27 mouse cellular contexts compared by ENCODE assay signal in genomic region chr8:11056665-11057064, GRCm38 (mm10). TPM values are rescaled to one million over a fixed set of nuclear protein-coding genes. Genes with fewer than 3 reads are reported as not detected.
A peak's percentile ranks its signal among the peaks of the same experiment; 100 is the strongest.
DNase-seq lines count a peak whose midpoint lies in the region; ATAC-seq and TF ChIP-seq lines count a peak whose summit lies in the region.
"Had no signal": no experiment of that assay in that cellular context is flagged by ENCODE, and none has a peak within 500 bp of the region (broad histone marks: within the 10 kb centered on the region; RNA-seq: fewer than 3 reads in every experiment).

No protein-coding gene starts in this region.

- no peak overlapping the region for H3K4me3 ChIP-seq in heart, embryonic 11.5 days (ENCODE audit: low read depth, low read length)
- H3K4me3 ChIP-seq in lung, embryonic 16.5 days (ENCODE audit: low read length), result no peak overlapping the region
- no peak overlapping the region for H3K4me3 ChIP-seq in intestine, embryonic 16.5 days (ENCODE audit: low read length)
- H3K4me3 ChIP-seq in stomach, postnatal 0 days (ENCODE audit: low read depth, low read length), result no peak overlapping the region
- H3K4me3 ChIP-seq: erythroblast, embryonic 14.5 days; forebrain, embryonic 12.5 days; heart, embryonic 12.5 days; limb, embryonic 13.5 days; lung, embryonic 15.5 days; neural tube, embryonic 15.5 days had no signal

- DNase-seq in heart, adult 18-20 months, result no peak
- DNase-seq in lung, adult 18-20 months, result no peak
- peak; percentile 69 for DNase-seq in stomach, postnatal 0 days (ENCODE audit: low spot score)
- no peak for DNase-seq in adrenal gland, postnatal 10 days
- DNase-seq: adrenal gland, postnatal 25 days; cerebellum, adult 11-12 months; cerebellum, adult 9-11 months; gastrocnemius, postnatal 14 days; kidney, adult 18-20 months; lung, postnatal 36 days; midbrain, embryonic 14.5 days; retina, postnatal 1 day; right cerebral cortex, postnatal 25 days; spleen, adult 18-20 months; thymus, postnatal 4 days had no signal

- no peak for TF ChIP-seq CTCF in stomach, postnatal 0 days (IDR thresholded peaks at IDR 0.05; ENCODE audit: low read depth)

- no peak overlapping the region for H3K27ac ChIP-seq in heart, embryonic 11.5 days (ENCODE audit: low read depth, low read length)
- H3K27ac ChIP-seq in lung, embryonic 16.5 days (ENCODE audit: low read length), result no peak overlapping the region
- H3K27ac ChIP-seq in intestine, embryonic 16.5 days (ENCODE audit: low read length), result peak overlapping the region; percentile 92
- H3K27ac ChIP-seq in stomach, postnatal 0 days (replicated peaks), result peak overlapping the region; percentile 91
- H3K27ac ChIP-seq: forebrain, embryonic 12.5 days; hindbrain, postnatal 0 days; limb, embryonic 13.5 days; liver, embryonic 14.5 days; lung, embryonic 15.5 days; neural tube, embryonic 15.5 days had no signal

- H3K36me3 ChIP-seq in heart, embryonic 11.5 days (ENCODE audit: control insufficient read depth, insufficient read depth, low read length), result no peaks in the 10 kb centered on the region
- H3K36me3 ChIP-seq in lung, embryonic 16.5 days (ENCODE audit: control insufficient read depth, insufficient read depth, low read length), result no peaks in the 10 kb centered on the region
- no peaks in the 10 kb centered on the region for H3K36me3 ChIP-seq in intestine, embryonic 16.5 days (ENCODE audit: control insufficient read depth, insufficient read depth, low read length)
- H3K36me3 ChIP-seq in stomach, postnatal 0 days (ENCODE audit: control insufficient read depth, insufficient read depth, low read length), result no peaks in the 10 kb centered on the region
- H3K36me3 ChIP-seq: forebrain, embryonic 12.5 days; heart, embryonic 12.5 days; limb, embryonic 13.5 days; lung, embryonic 15.5 days; neural tube, embryonic 15.5 days had no signal

- H3K9ac ChIP-seq in heart, embryonic 11.5 days (ENCODE audit: low read depth, low read length), result no peak overlapping the region
- no peak overlapping the region for H3K9ac ChIP-seq in lung, embryonic 16.5 days (ENCODE audit: low read length)
- H3K9ac ChIP-seq in intestine, embryonic 16.5 days (ENCODE audit: low read depth, low read length), result peak overlapping the region; percentile 39
- no peak overlapping the region for H3K9ac ChIP-seq in stomach, postnatal 0 days (ENCODE audit: low read length)
- H3K9ac ChIP-seq: forebrain, embryonic 12.5 days; heart, embryonic 12.5 days; limb, embryonic 13.5 days; liver, embryonic 14.5 days; lung, embryonic 15.5 days; neural tube, embryonic 15.5 days had no signal

- H3K9me3 ChIP-seq in heart, embryonic 11.5 days (replicated peaks; ENCODE audit: control insufficient read depth, low read length), result no peaks in the 10 kb centered on the region
- no peaks in the 10 kb centered on the region for H3K9me3 ChIP-seq in lung, embryonic 16.5 days (ENCODE audit: control insufficient read depth, low read length)
- no peaks in the 10 kb centered on the region for H3K9me3 ChIP-seq in intestine, embryonic 16.5 days (ENCODE audit: control insufficient read depth, low read length)
- H3K9me3 ChIP-seq in stomach, postnatal 0 days (ENCODE audit: control insufficient read depth, low read length), result no peaks in the 10 kb centered on the region
- H3K9me3 ChIP-seq: forebrain, embryonic 12.5 days; heart, embryonic 12.5 days; limb, embryonic 13.5 days; lung, embryonic 15.5 days; neural tube, embryonic 15.5 days had no signal

- no peaks in the 10 kb centered on the region for H3K4me1 ChIP-seq in heart, embryonic 11.5 days (ENCODE audit: control insufficient read depth, insufficient read depth, low read length)
- H3K4me1 ChIP-seq in lung, embryonic 16.5 days (replicated peaks; ENCODE audit: control insufficient read depth, insufficient read depth, low read length), result peaks cover 4% of the 10 kb centered on the region; the same call in 1 of the 2 replicates
- H3K4me1 ChIP-seq in intestine, embryonic 16.5 days (ENCODE audit: control insufficient read depth, insufficient read depth, low read length), result peaks cover 27% of the 10 kb centered on the region; the same call in 1 of the 2 replicates
- no peaks in the 10 kb centered on the region; the same call in 1 of the 2 replicates for H3K4me1 ChIP-seq in stomach, postnatal 0 days (replicated peaks; ENCODE audit: control insufficient read depth, insufficient read depth)
- H3K4me1 ChIP-seq: forebrain, embryonic 12.5 days; heart, embryonic 12.5 days; lung, embryonic 15.5 days had no signal

- TF ChIP-seq EP300 in stomach, postnatal 0 days (optimal IDR thresholded peaks at IDR 0.05), result no peak

- ATAC-seq in heart, embryonic 11.5 days (replicated peaks; ENCODE audit: insufficient number of reproducible peaks, low FRiP score, low TSS enrichment), result 0 out of 2 replicates have a peak, but pooled peaks have one; percentile 55
- 0 out of 2 replicates have a peak, but pooled peaks have one; percentile 15 for ATAC-seq in lung, embryonic 16.5 days (ENCODE audit: low read depth)
- ATAC-seq in intestine, embryonic 16.5 days, result peak; percentile 69
- peak; percentile 94 for ATAC-seq in stomach, postnatal 0 days (ENCODE audit: low FRiP score, low TSS enrichment)
- ATAC-seq: hindbrain, postnatal 0 days; Patski had no signal

- H3K4me2 ChIP-seq in heart, embryonic 11.5 days, result no peak overlapping the region
- H3K4me2 ChIP-seq in lung, embryonic 16.5 days (ENCODE audit: low read depth, low read length), result no peak overlapping the region
- H3K4me2 ChIP-seq in intestine, embryonic 16.5 days (ENCODE audit: low read depth, low read length), result peak overlapping the region; percentile 7
- no peak overlapping the region for H3K4me2 ChIP-seq in stomach, postnatal 0 days (replicated peaks; ENCODE audit: low read depth)
- H3K4me2 ChIP-seq: forebrain, embryonic 12.5 days; heart, embryonic 12.5 days; limb, embryonic 13.5 days; lung, embryonic 15.5 days; neural tube, embryonic 15.5 days had no signal

- peaks cover 3% of the 10 kb centered on the region; the same call in 1 of the 2 replicates for H3K27me3 ChIP-seq in heart, embryonic 11.5 days (ENCODE audit: control insufficient read depth, insufficient read depth, low read length)
- no peaks in the 10 kb centered on the region for H3K27me3 ChIP-seq in lung, embryonic 16.5 days (ENCODE audit: control insufficient read depth, insufficient read depth, low read depth, low read length)
- H3K27me3 ChIP-seq in intestine, embryonic 16.5 days (replicated peaks; ENCODE audit: control insufficient read depth, insufficient read depth, low read length), result no peaks in the 10 kb centered on the region
- H3K27me3 ChIP-seq in stomach, postnatal 0 days (ENCODE audit: control insufficient read depth, insufficient read depth, low read length), result no peaks in the 10 kb centered on the region
- H3K27me3 ChIP-seq: heart, embryonic 12.5 days; lung, embryonic 15.5 days; neural tube, embryonic 15.5 days had no signal

- WGBS in heart, embryonic 11.5 days (ENCODE audit: insufficient replicate concordance), result 79% methylated on average over 5 of the region's 5 CpGs
- WGBS in lung, embryonic 16.5 days, result 86% methylated on average over 5 of the region's 5 CpGs
- WGBS in intestine, embryonic 16.5 days, result 67% methylated on average over 5 of the region's 5 CpGs
- WGBS in stomach, postnatal 0 days, result 82% methylated on average over 5 of the region's 5 CpGs

RNA-seq across cellular contexts. Expression of gene Irs2, which starts 48.4 kb away (rescaled TPM):
- 4.4 and 5.0 TPM in 2 replicates for polyA plus RNA-seq in heart, embryonic 11.5 days (2014; fragmentation: Nextera tagmentation; extraction: Ambion mirVana)
- total RNA-seq in heart, adult 18-20 months (2021), result 10 to 100 TPM; 17.8 to 18.5 TPM
- 2.8 and 2.9 TPM in 2 replicates for polyA plus RNA-seq in lung, embryonic 16.5 days (2015; fragmentation: Nextera tagmentation; extraction: Ambion mirVana)
- 4.4 and 4.7 TPM in 2 replicates for polyA plus RNA-seq in intestine, embryonic 16.5 days (2015; fragmentation: Nextera tagmentation; extraction: Ambion mirVana)
- 3.3 and 3.9 TPM in 2 replicates for polyA plus RNA-seq in stomach, postnatal 0 days (2015; fragmentation: Nextera tagmentation; extraction: Ambion mirVana)
- 10 to 100 TPM; 33.4 to 80.8 TPM for total RNA-seq in adrenal gland, postnatal 10 days (2021)

Comparison
In these comparisons a context has a peak if more than half of its experiments do, and no peak if none do; other contexts are left out.
1. ATAC-seq: peak in every context shown above with its lines; median percentile 94 in stomach, postnatal 0 days; 69 in intestine, embryonic 16.5 days; 55 in heart, embryonic 11.5 days; 15 in lung, embryonic 16.5 days.
2. H3K27ac ChIP-seq: peak in intestine, embryonic 16.5 days (single experiment) and stomach, postnatal 0 days (single experiment); none in heart, embryonic 11.5 days (single experiment) and lung, embryonic 16.5 days (single experiment).